Mouse (Mus musculus) midbrain, embryonic 15.5 days (tissue): ENCODE results near the gene Top1. TPM values are rescaled to one million over a fixed set of nuclear protein-coding genes. Genes with fewer than 3 reads are reported as not detected.

Experiments used
- ATAC-seq: fragments of 200-750 bp; cut with Nextera tagmentation; replicated peaks from 2 replicates; pipeline ENCODE4 v1.8.0; 2017; ENCODE audit warnings: moderate TSS enrichment
- H3K27ac ChIP-seq: fragments of 300-500 bp; sonication (generic); 2 replicates; pipeline ENCODE4 v1.5.1; 2015; ENCODE audit warnings: mild to moderate bottlenecking, inconsistent platforms
- H3K27me3 ChIP-seq: fragments of 300-500 bp; sonication (generic); replicated peaks from 2 replicates; pipeline ENCODE4 v1.6.1; 2015; ENCODE audit warnings: inconsistent platforms
- H3K36me3 ChIP-seq: fragments of 300-500 bp; sonication (generic); replicated peaks from 2 replicates; pipeline ENCODE4 v1.6.1; 2015; ENCODE audit warnings: inconsistent platforms
- H3K4me1 ChIP-seq: fragments of 300-500 bp; sonication (generic); 2 replicates; pipeline ENCODE4 v1.6.1; 2015; ENCODE audit warnings: inconsistent platforms
- H3K4me2 ChIP-seq: fragments of 300-500 bp; sonication (generic); 2 replicates; pipeline ENCODE4 v1.6.1; 2015; ENCODE audit warnings: inconsistent platforms, mild to moderate bottlenecking, moderate library complexity
- H3K4me3 ChIP-seq: fragments of 300-500 bp; sonication (generic); 2 replicates; pipeline ENCODE4 v1.5.1; 2015; ENCODE audit warnings: mild to moderate bottlenecking, inconsistent platforms
- H3K9ac ChIP-seq: fragments of 300-500 bp; sonication (generic); 2 replicates; pipeline ENCODE4 v1.6.1; 2015; ENCODE audit warnings: mild to moderate bottlenecking, inconsistent platforms
- H3K9me3 ChIP-seq: fragments of 300-500 bp; sonication (generic); 2 replicates; pipeline ENCODE4 v1.6.1; 2016; ENCODE audit warnings: inconsistent platforms
- WGBS: fragments of 180-500 bp; shearing (Covaris S2); methylation state at CpG from one replicate; pipeline ENCODE4 v1.1.7; 2015; ENCODE audit warnings: mixed read lengths; 5-methylcytosine and 5-hydroxymethylcytosine counted together
- polyA plus RNA-seq: library from polyadenylated mRNA; unstranded; fragments of >200 nt; fragmentation: Nextera tagmentation; extraction: Ambion mirVana; gene quantifications from 2 replicates; pipeline ENCODE4 v1.2.1, GENCODE M21; 2015

Gene Top1
- polyA plus RNA-seq, 1 experiment from 2014 or later = 81.1 TPM

DNA sequence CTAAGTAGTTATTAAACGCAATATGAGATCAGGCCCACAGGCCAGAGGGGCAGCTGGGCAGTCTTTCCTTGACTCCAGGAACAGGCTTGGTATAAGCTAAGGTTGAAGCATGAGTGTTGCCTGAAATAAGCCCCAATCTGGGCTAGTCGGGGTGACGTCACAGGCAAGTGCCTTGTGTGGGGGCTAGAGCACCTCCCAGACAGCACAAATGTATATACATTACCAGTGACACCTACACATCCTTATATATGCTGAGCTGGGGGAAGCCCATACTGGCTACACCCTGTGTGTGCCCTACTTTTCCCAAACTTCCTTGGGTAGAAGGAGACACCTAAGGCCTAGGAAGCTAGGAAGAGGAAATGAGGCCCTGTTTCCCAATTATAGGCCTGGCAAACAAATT lies 83.3 kb downstream of the Top1 start:
- WGBS = 95% methylated on average over 3 of the region's 3 CpGs
- Histone ChIP-seq H3K4me3 (no peak overlapping the region), H3K27ac (no peak overlapping the region), H3K4me2 (no peak overlapping the region), H3K9ac (no peak overlapping the region), H3K9me3 (no peaks in the 10 kb centered on the region), H3K36me3 (peaks cover 10% of the 10 kb centered on the region; the same call in 1 of the 2 replicates), H3K4me1 (peaks cover 30% of the 10 kb centered on the region), H3K27me3 (no peaks in the 10 kb centered on the region)
- ATAC-seq = no peak

DNA sequence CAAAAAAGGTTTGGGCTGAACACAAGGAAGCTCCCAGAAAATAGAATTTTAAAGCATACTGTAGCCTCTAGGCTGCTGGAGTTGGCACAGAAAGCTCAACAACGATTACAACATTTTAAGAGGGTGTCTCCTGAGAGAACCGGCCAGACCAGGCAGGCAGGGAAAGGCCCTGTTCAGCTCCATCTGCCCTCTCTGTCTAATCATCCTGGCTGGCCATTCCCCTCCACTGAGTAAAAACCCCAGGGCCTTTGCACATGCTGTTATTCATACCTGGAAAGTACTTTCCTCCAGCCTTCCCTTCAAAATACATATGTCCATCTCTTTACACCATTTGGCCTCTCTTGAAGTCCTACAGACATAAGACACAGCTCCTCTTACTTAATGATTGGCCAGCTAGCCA lies 83.7 kb downstream of the Top1 start:
- ATAC-seq = no peak
- Histone ChIP-seq H3K4me1 (peaks cover 35% of the 10 kb centered on the region), H3K9ac (no peak overlapping the region), H3K4me2 (no peak overlapping the region), H3K9me3 (no peaks in the 10 kb centered on the region), H3K27ac (no peak overlapping the region), H3K4me3 (no peak overlapping the region), H3K27me3 (no peaks in the 10 kb centered on the region), H3K36me3 (peaks cover 5% of the 10 kb centered on the region; the same call in 1 of the 2 replicates)
- WGBS = 71% methylated on average over 2 of the region's 2 CpGs

DNA sequence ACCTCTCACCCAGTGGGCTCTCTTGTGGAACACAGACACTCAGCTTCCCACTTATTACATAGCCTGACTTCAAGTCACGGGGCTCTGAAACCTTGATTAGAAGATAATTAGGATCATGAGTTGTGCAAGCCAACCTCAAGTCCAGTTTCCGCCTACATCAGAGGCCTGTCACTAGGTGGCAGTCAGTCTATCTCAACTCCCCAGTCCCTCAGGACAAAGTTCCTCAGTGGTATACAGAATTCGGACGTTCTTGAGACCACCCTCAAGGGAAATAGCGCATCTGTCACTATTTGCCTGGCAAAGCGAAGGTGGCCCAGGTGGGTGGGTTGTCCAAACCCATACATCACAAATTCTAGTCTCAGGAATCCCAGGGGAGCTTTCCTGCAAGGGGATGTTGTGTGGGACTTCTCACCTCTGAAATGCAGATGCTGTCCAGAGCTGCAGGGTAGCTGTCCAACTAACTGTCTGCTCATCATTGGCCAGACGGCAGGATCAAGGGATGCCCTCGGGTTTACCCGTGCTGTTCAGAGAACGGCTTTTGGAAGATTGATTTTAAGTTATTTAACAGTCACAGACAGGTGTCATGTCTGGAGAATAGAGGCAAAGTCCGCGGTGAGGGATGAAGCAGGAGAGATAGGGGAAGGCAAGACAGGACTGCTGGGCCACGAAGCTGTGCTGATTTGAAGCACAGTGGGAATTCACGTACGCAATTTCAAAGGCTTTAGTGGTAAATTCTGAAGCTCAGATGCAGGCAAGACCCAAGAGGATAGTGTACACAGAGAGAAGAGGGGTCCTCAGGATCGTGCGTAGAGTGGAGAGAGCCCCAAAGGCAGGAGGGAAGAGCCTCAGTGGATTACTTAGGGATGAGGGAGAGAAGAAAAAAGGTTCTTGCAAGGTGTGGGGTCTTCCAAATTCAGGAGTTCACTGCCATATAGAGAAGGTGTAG lies 84.4 kb downstream of the Top1 start:
- H3K4me3 ChIP-seq = peak overlapping the region; percentile 91
- H3K4me1 ChIP-seq = peaks cover 42% of the 10 kb centered on the region
- ATAC-seq = 0 out of 2 replicates have a peak, but pooled peaks have one; percentile 0
- H3K27me3 ChIP-seq = no peaks in the 10 kb centered on the region
- 25% methylated on average over 17 of the region's 17 CpGs for WGBS
- H3K36me3 ChIP-seq = peaks cover 3% of the 10 kb centered on the region; the same call in 1 of the 2 replicates
- H3K4me2 ChIP-seq = peak overlapping the region; percentile 92
- H3K27ac ChIP-seq = no peak overlapping the region
- H3K9ac ChIP-seq = peak overlapping the region; percentile 98
- H3K9me3 ChIP-seq = no peaks in the 10 kb centered on the region

DNA sequence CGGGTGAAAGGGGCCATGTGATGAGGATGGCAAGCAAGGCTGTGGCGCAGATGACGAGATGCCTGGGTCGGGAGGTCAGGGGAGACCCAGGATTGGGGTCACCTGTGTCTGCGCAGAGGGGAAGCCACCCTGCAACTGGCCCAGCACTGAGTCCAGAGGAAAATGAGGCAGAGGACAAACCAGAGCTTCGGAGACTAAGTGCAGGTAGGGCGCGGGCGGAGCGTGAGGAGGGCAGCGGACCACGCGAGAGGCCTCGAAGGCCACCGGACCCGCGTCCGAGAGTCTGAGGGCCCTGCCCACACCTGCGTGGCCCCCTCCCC lies 85.1 kb downstream of the Top1 start:
- no peaks in the 10 kb centered on the region for H3K9me3 ChIP-seq
- peak overlapping the region; percentile 91 for H3K4me3 ChIP-seq
- peaks cover 47% of the 10 kb centered on the region for H3K4me1 ChIP-seq
- no peak for ATAC-seq
- H3K9ac ChIP-seq = peak overlapping the region; percentile 98
- peak overlapping the region; percentile 92 for H3K4me2 ChIP-seq
- WGBS = 7% methylated on average over 19 of the region's 19 CpGs
- H3K27ac ChIP-seq = peak overlapping the region; percentile 99
- no peaks in the 10 kb centered on the region for H3K36me3 ChIP-seq
- H3K27me3 ChIP-seq = no peaks in the 10 kb centered on the region

DNA sequence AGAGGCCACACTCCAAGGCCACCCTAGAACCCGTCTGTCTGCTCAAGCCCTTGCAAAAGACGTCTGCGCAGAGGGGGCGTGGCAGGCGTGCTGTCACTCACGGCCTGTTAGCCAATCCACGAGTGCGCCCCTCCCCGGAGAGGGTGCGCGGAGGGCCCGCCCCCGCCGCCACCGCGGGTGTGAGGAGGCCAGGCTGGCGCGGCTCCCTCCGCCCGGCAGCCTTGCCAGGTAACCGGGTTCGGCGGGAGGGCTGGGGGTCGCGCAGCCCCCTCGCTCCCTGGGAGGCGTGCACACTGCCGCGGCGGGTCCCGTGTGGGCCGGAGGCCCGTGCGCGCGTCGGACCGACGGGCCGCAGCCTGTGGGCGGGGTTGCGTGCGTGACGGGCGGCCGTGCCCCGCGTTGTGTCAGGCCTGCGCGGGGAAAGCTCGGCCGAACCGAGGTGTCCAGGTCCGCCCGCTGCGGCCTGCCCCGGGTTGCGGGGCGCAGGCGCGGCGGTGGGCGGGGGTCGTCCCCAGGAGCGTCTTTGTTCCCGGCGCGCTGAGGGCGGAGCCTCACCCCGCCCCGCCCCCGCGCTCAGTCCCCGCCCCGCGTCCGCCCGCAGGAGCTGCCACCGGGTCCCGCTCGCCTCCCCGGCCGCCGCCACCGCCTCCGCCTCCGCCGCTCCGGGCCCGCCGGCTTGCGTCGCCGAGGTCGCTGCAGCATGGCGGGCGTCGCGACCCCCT lies 85.6 kb downstream of the Top1 start, which contains the start of gene Plcg1:
Gene Plcg1 (plus strand): TSS at position 184 of the 722 bp plus-strand sequence.
- WGBS = under 1% methylated on average over 83 of the region's 99 CpGs
- H3K4me1 ChIP-seq = peaks cover 52% of the 10 kb centered on the region

DNA sequence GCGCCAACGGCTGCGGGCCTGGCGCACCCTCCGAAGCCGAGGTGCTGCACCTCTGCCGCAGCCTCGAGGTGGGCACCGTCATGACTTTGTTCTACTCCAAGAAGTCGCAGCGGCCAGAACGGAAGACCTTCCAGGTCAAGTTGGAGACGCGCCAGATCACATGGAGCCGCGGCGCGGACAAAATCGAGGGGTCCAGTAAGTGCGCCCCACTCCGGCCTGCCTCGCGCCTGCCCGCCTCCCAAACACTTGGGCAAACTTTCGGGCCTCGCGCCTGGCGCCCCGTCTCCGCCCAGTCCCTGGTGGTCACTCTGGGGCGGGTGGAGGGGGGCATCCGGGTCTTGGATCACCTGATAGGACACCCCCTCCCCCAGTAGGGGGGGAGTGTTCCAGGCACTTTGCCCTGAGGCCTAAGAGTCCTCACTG lies 86.2 kb downstream of the Top1 start:
- no peaks in the 10 kb centered on the region for H3K9me3 ChIP-seq
- peaks cover 57% of the 10 kb centered on the region for H3K4me1 ChIP-seq
- H3K4me3 ChIP-seq = peak overlapping the region; percentile 91
- no peaks in the 10 kb centered on the region for H3K27me3 ChIP-seq
- H3K36me3 ChIP-seq = no peaks in the 10 kb centered on the region
- peak overlapping the region; percentile 92 for H3K4me2 ChIP-seq
- WGBS = under 1% methylated on average over 32 of the region's 32 CpGs
- H3K9ac ChIP-seq = peak overlapping the region; percentile 98
- peak overlapping the region; percentile 99 for H3K27ac ChIP-seq
- peak; percentile 22 for ATAC-seq

More for the DNA sequence above, 85.6 kb downstream of the Top1 start, which contains the start of gene Plcg1:
- H3K4me3 ChIP-seq = peak within 1 kb of the TSS; percentile 91
- peak within 1 kb of the TSS; percentile 92 for H3K4me2 ChIP-seq
- no peaks in the 10 kb centered on the region for H3K9me3 ChIP-seq
- H3K36me3 ChIP-seq = no peaks in the 10 kb centered on the region
- no peaks in the 10 kb centered on the region for H3K27me3 ChIP-seq
- H3K27ac ChIP-seq = peak within 1 kb of the TSS; percentile 99
- peak within 1 kb of the TSS; percentile 98 for H3K9ac ChIP-seq
- ATAC-seq = peak; percentile 95

DNA sequence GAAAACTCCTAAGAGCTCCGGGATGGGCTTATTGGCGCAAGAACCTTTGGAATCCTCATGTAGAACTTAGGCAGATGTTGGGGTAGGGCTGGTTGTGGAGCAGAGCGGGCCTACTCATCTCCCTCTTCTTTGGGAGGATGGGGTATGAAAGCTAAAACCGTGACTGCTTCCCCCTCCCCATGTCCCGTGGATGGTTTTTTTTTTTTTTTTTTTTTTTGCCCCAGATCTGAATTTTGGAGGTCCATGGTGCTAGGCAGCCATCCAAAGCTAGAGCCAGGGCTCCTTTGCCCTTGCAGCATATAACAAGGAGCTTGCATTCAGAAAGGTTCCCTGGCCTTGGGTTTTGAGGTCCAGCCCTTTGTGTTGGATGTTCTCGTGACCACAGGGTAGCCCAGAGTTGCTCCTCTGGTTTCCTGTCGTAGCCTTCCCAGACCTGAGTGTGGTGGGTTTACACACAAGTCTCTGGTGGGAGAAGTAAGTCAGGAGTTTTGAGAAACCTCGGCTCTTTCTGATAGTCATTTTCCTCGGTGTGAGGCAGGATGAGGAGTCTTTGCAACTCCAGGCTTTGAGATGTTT lies 86.8 kb downstream of the Top1 start:
- peak overlapping the region; percentile 91 for H3K4me3 ChIP-seq
- H3K27me3 ChIP-seq = no peaks in the 10 kb centered on the region
- peak overlapping the region; percentile 98 for H3K9ac ChIP-seq
- WGBS = 37% methylated on average over 9 of the region's 9 CpGs
- H3K4me1 ChIP-seq = peaks cover 57% of the 10 kb centered on the region
- ATAC-seq = no peak
- no peaks in the 10 kb centered on the region for H3K9me3 ChIP-seq
- H3K27ac ChIP-seq = no peak overlapping the region
- H3K4me2 ChIP-seq = peak overlapping the region; percentile 92
- no peaks in the 10 kb centered on the region for H3K36me3 ChIP-seq

DNA sequence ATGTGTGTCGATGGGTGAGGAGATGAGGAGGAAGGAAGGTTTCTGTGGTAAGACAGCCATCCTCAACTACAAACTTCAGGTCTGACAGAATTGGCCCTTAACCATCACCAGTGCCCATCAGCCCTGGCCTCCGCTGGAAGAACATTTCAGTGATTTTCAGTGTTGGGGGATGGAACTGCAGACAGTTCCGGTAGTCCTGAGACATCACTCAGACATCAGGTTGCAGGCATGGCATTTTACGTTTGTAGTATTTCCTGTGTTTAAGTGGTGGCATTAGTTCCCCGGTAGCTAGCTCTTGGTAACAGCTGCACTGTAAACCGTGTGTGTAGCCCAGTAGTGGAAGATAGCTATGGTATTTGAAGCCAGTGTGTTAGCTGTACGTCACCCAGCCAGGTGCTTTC lies 87.4 kb downstream of the Top1 start:
- H3K9me3 ChIP-seq = no peaks in the 10 kb centered on the region
- WGBS = 70% methylated on average over 7 of the region's 7 CpGs
- H3K27me3 ChIP-seq = no peaks in the 10 kb centered on the region
- peak overlapping the region; percentile 91 for H3K4me3 ChIP-seq
- H3K36me3 ChIP-seq = no peaks in the 10 kb centered on the region
- H3K4me1 ChIP-seq = peaks cover 58% of the 10 kb centered on the region
- peak overlapping the region; percentile 92 for H3K4me2 ChIP-seq
- peak overlapping the region; percentile 98 for H3K9ac ChIP-seq
- no peak overlapping the region for H3K27ac ChIP-seq
- ATAC-seq = no peak

DNA sequence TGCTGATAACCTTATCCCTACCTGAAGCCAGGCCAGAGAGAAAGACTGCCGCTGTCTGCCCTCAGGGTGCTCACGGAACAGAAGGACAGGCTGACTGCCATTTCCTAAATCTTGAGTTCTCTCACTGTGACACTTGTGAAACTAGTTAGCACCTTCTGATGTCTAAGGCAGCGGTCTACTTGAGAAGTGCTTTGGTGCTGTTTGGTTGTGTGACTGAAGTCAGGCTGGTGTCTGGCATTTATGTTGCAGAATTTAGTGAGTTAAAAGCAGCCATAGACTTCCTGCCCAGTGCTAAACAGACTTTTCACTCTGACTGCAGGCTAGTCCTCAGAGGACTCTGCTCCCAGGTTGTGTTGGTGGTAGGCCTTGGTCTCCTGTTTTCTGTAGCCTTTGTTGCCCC lies 88.6 kb downstream of the Top1 start:
- peak overlapping the region; percentile 92 for H3K4me2 ChIP-seq
- WGBS = 89% methylated on average over 3 of the region's 3 CpGs
- peaks cover 69% of the 10 kb centered on the region for H3K4me1 ChIP-seq
- H3K36me3 ChIP-seq = no peaks in the 10 kb centered on the region; the same call in 1 of the 2 replicates
- H3K27ac ChIP-seq = no peak overlapping the region
- H3K9me3 ChIP-seq = no peaks in the 10 kb centered on the region
- H3K4me3 ChIP-seq = no peak overlapping the region
- ATAC-seq = no peak
- H3K9ac ChIP-seq = no peak overlapping the region; the same call in 1 of the 2 replicates
- H3K27me3 ChIP-seq = no peaks in the 10 kb centered on the region

DNA sequence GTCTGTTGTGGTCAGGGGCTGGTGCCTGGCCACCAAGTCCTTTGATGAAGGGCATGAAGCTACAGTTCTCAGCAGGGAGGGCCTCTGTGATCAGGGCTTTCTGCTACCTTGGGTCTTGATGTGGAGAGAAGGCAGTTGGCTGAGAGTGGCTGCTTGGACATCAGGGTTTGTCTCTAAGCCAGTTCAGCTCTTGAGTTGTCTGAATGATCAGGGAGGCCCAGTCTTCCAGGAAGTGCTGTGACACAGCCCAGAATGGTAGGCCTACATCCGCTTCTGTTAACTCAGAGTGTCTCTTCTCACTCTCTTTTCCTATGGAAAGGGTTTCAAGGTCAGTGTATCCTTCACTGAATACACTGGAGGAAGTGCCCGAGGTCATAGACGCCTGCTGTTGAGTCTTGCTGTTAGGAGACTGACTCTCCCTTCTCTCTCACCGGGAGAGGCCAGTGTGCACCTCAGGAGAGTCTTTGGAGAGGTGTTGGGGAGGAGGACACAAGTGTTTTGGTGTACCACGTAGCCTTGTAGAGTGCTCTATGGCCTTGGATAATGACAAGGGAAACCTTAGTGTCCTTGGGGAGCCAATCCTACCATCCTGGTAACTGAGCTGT lies 90.1 kb downstream of the Top1 start:
- H3K27me3 ChIP-seq = no peaks in the 10 kb centered on the region
- no peak for ATAC-seq
- no peak overlapping the region for H3K4me2 ChIP-seq
- no peak overlapping the region for H3K27ac ChIP-seq
- no peak overlapping the region for H3K4me3 ChIP-seq
- no peak overlapping the region for H3K9ac ChIP-seq
- 94% methylated on average over 5 of the region's 5 CpGs for WGBS
- H3K9me3 ChIP-seq = no peaks in the 10 kb centered on the region
- peaks cover 73% of the 10 kb centered on the region for H3K4me1 ChIP-seq
- no peaks in the 10 kb centered on the region; the same call in 1 of the 2 replicates for H3K36me3 ChIP-seq

DNA sequence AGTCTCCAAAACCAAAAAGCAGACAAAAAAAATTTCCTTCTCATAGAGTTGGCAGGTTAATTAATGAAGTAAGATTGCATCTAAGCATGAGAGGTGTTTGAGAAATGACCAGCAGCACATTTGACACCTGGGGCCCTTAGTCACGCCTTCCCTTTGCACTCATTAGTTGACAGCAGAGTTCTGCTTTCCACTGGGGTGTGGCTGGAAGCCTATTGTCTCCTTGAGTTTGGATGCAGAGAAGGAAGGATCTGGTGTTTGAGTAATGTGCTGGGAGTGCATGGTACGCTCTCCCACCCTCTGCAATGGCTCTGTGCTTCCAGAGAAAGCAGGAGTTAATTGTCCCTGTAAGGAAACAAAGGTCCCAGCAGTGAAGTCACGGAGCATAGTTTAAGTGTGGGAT lies 90.8 kb downstream of the Top1 start:
- no peak overlapping the region for H3K9ac ChIP-seq
- no peaks in the 10 kb centered on the region; the same call in 1 of the 2 replicates for H3K36me3 ChIP-seq

More for the DNA sequence above, 90.8 kb downstream of the Top1 start:
- no peaks in the 10 kb centered on the region for H3K9me3 ChIP-seq
- no peak for ATAC-seq
- no peak overlapping the region for H3K4me2 ChIP-seq
- no peak overlapping the region for H3K4me3 ChIP-seq
- 94% methylated on average over 3 of the region's 3 CpGs for WGBS
- no peaks in the 10 kb centered on the region for H3K27me3 ChIP-seq
- peaks cover 79% of the 10 kb centered on the region for H3K4me1 ChIP-seq
- no peak overlapping the region for H3K27ac ChIP-seq
